Mouse (Mus musculus) E14TG2a.4 (cell line): ENCODE measurements around the gene Dhx34.

ENCODE experiments used
- CTCF ChIP-seq: conservative IDR thresholded peaks from 2 replicates; pipeline ENCODE4 v1.5.1; 2014; ENCODE audit warnings: low read length
- POU5F1 ChIP-seq: IDR thresholded peaks from 2 replicates; pipeline ENCODE4 v1.6.1; 2014; ENCODE audit warnings: low read length, borderline replicate concordance

DNA sequence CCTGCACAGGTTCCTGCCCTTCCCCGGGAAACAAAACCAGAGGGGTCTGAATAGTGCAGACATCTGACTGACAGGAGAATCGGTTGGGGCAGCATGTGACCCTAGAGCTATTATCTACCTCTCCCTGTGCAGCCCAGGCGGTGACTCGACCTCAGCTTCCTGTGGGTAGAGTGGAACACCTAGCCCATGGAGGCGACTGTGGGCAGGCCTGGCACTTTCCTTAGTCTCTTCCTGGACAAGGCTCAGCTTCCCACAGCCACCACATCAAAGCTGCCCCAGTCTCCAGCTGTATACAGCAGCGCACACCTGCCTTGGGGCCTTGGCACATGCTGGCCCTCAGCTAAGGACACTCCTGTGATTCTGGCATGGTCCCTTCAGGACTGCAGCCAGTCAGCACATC, 20.7 kb downstream of the Dhx34 start:
- no peak for TF ChIP-seq CTCF
- TF ChIP-seq POU5F1, result no peak
